Mouse (Mus musculus) kidney, adult 2 months (tissue): Measurements from ENCODE around the gene Ttc26.

Experiments
- CTCF ChIP-seq: fragments of 200-500 bp; conservative IDR thresholded peaks from 2 replicates; pipeline ENCODE4 v1.5.1; 2011; ENCODE audit warnings: low read depth, mild to moderate bottlenecking, control low read depth, low read length, moderate library complexity, mixed read lengths; ENCODE audit not compliant: insufficient read depth, insufficient read length
- POLR2A ChIP-seq: fragments of 200-500 bp; IDR thresholded peaks from one replicate; pipeline ENCODE4 v1.6.1; 2011; ENCODE audit warnings: low read depth, low read length, control low read depth

DNA sequence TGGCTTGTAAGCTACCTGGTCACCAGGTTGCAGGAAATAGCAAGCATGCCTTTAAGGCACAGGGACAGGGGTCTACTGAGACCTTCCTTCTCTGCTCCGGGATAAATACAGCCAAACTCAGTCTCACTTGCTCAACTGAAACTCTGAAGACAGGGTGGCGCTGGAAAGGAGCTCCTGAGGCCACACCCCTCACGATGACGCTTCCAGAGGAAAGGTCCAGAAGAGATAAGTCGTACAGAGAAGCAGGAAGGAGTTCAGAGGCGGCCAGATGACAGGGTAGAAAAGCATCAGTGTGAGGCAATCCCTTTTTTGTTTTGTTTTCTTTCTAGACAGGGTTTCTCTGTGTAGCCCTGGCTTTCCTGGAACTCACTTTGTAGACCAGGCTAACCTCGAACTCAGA, 35.5 kb upstream of the Ttc26 start:
- TF ChIP-seq POLR2A, result no peak
- TF ChIP-seq CTCF, result no peak
